In genomic region chr8:93813405-93813761, GRCm38 (mm10) we compare ENCODE assay signal across 8 mouse cellular contexts. TPM values are rescaled to one million over a fixed set of nuclear protein-coding genes. Genes with fewer than 3 reads are reported as not detected.
A peak's percentile ranks its signal among the peaks of the same experiment; 100 is the strongest.
DNase-seq lines count a peak whose midpoint lies in the region; ATAC-seq and TF ChIP-seq lines count a peak whose summit lies in the region.

No protein-coding gene starts in this region.

- peak; percentile 30 for TF ChIP-seq CTCF in intestine, postnatal 0 days (IDR thresholded peaks at IDR 0.05; ENCODE audit: low read depth)

- no peak overlapping the region for H3K9ac ChIP-seq in intestine, postnatal 0 days (ENCODE audit: low read depth, low read length)

- intact Hi-C loops in left cerebral cortex, postnatal 14 days (cut with DNase I): loop anchor here (5.0 kb wide), 2 partner anchors 119 to 241 kb away; no protein-coding TSS in a partner anchor

- no peaks in the 10 kb centered on the region for H3K36me3 ChIP-seq in embryonic facial prominence, embryonic 10.5 days (replicated peaks)
- H3K36me3 ChIP-seq in intestine, postnatal 0 days (ENCODE audit: control insufficient read depth, insufficient read depth): no peaks in the 10 kb centered on the region

- no peaks in the 10 kb centered on the region for H3K9me3 ChIP-seq in embryonic facial prominence, embryonic 10.5 days
- no peaks in the 10 kb centered on the region for H3K9me3 ChIP-seq in intestine, postnatal 0 days (ENCODE audit: control insufficient read depth)

- H3K4me2 ChIP-seq in intestine, postnatal 0 days (replicated peaks; ENCODE audit: low read depth): peak overlapping the region; percentile 96

- peak; percentile 95 for DNase-seq in adrenal gland, postnatal 14 days
- peak; percentile 95 for DNase-seq in embryonic facial prominence, embryonic 10.5 days (ENCODE audit: low spot score)
- peak; percentile 98 for DNase-seq in heart, adult 11 months
- peak; percentile 89 to 93 for DNase-seq in left cerebral cortex, postnatal 14 days (ENCODE audit: low spot score in 2 of 2)
- DNase-seq in mesoderm, embryonic 11.5 days (ENCODE audit: low read depth, low spot score): peak; percentile 93
- DNase-seq in right cerebral cortex, postnatal 4 days: peak; percentile 92
- no peak for DNase-seq in c-Kit-positive CD71-positive TER-119-positive erythroid progenitor cells, embryonic 14.5 days (ENCODE audit: low spot score)

- peak overlapping the region; percentile 77 for H3K4me3 ChIP-seq in embryonic facial prominence, embryonic 10.5 days
- peak overlapping the region; percentile 59 for H3K4me3 ChIP-seq in intestine, postnatal 0 days (ENCODE audit: low read depth, low read length)

- H3K27ac ChIP-seq in embryonic facial prominence, embryonic 10.5 days (replicated peaks): no peak overlapping the region
- H3K27ac ChIP-seq in intestine, postnatal 0 days (ENCODE audit: low read depth, low read length): no peak overlapping the region

- peak; percentile 75 for ATAC-seq in intestine, postnatal 0 days

- peaks cover 45% of the 10 kb centered on the region for H3K4me1 ChIP-seq in embryonic facial prominence, embryonic 10.5 days
- no peaks in the 10 kb centered on the region; the same call in 1 of the 2 replicates for H3K4me1 ChIP-seq in intestine, postnatal 0 days (replicated peaks; ENCODE audit: control insufficient read depth, insufficient read depth, low read length)

- H3K27me3 ChIP-seq in embryonic facial prominence, embryonic 10.5 days (replicated peaks; ENCODE audit: low read depth, poor library complexity, severe bottlenecking): peaks cover 60% of the 10 kb centered on the region
- peaks cover 27% of the 10 kb centered on the region for H3K27me3 ChIP-seq in intestine, postnatal 0 days (replicated peaks; ENCODE audit: control insufficient read depth, insufficient read depth, low read length)

- WGBS in embryonic facial prominence, embryonic 10.5 days: under 1% methylated on average over 26 of the region's 26 CpGs
- whole genome bisulfite sequencing in intestine, postnatal 0 days: under 1% methylated on average over 26 of the region's 26 CpGs

RNA-seq across cellular contexts. Expression of gene Gnao1, which starts 3.6 kb away (rescaled TPM):
- total RNA-seq in adrenal gland, postnatal 14 days (2021): 39.3 and 44.6 TPM in 2 replicates
- 8.1 and 8.6 TPM in 2 replicates for polyA plus RNA-seq in embryonic facial prominence, embryonic 10.5 days (2016; fragmentation: Nextera tagmentation; extraction: Ambion mirVana)
- 6.9 and 8.5 TPM in 2 replicates for polyA plus RNA-seq in intestine, postnatal 0 days (2015; fragmentation: Nextera tagmentation; extraction: Ambion mirVana)
- 100 to 1,000 TPM; 949 to 978 TPM for total RNA-seq in left cerebral cortex, postnatal 14 days (2021)

Comparison
In these comparisons a context has a peak if more than half of its experiments do, and no peak if none do; other contexts are left out.
1. RNA of gene Gnao1, which starts 3.6 kb away (total RNA-seq): 949 to 978 TPM in left cerebral cortex, postnatal 14 days; 39.3 to 44.6 TPM in adrenal gland, postnatal 14 days; every median in the first group is over 10 times any median in the second.